Mouse (Mus musculus): ENCODE results near the gene Map2. TPM values are rescaled to one million over a fixed set of nuclear protein-coding genes. Genes with fewer than 3 reads are reported as not detected.

The Map2 gene
- polyA plus RNA-seq, 1 experiment from 2014 or later: 28.5 TPM

DNA sequence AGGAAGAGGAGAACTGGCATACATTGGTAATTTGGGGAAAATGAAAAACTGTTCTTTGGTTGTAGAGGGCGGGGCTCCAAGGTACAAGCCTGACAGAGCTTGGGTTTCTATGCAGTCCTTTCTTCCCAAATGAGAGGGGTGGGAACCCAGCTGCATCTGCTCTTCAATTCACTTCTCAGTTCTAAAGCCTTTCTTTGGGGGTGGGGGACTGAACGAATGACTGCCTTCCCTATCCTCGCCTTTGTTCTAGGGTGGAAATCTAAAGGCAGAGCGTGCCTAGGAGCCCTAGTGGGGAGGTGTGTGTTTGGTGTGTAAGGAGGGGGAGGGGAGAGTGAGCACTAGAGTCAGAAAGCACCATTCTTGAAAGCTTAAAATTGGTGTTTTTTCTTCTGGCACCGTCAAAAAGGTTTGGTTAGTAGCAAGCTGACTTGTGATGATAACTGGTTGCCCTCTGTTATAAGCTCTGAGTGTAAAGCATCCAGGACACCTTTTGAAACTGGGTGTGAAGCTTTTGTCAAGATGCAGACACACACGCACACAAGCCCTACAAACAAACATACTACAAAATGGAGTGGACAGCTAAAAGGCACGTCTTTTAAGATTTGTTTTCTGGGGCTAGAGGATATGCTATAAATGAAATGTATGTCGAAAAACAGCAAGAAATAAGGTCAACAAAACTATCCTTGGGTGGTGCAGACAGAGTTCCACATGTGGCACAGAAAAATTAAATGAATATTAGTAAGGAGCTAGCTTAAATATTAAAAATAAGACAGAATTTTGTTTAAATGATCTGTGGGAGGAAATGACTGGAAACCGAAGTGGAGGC is 1.2 kb downstream of the Map2 start:
- WGBS: 31% methylated on average over 9 of the region's 9 CpGs
- Histone ChIP-seq H3K4me3 (peak overlapping the region; percentile 54), H3K27me3 (no peaks in the 10 kb centered on the region), H3K4me1 (peaks cover 29% of the 10 kb centered on the region), H3K27ac (no peak overlapping the region), H3K4me2 (replicated peaks) (peak overlapping the region; percentile 88), H3K9ac (peak overlapping the region; percentile 64), H3K36me3 (no peaks in the 10 kb centered on the region), H3K9me3 (no peaks in the 10 kb centered on the region)
- no peak for ATAC-seq (ENCODE audit: low FRiP score, low read depth)

DNA sequence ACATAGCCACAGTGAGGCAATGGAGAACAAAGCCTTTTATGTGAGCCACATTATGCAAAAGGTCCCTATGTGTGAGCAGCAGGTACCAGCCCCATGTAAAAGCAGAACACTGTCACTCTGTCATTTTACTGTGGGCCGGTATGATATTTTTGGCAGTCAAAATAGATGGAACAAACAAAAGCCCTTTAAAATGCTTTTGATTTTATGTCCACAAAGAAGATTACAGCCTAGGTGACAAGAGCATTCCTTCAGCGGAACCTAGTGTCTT is 1.7 kb downstream of the Map2 start:
- 69% methylated on average over 2 of the region's 2 CpGs for WGBS
- Histone ChIP-seq H3K27ac (no peak overlapping the region), H3K36me3 (peaks cover 4% of the 10 kb centered on the region; the same call in 1 of the 2 replicates), H3K9ac (no peak overlapping the region), H3K4me1 (peaks cover 29% of the 10 kb centered on the region), H3K4me2 (replicated peaks) (peak overlapping the region; percentile 88), H3K27me3 (no peaks in the 10 kb centered on the region), H3K9me3 (no peaks in the 10 kb centered on the region), H3K4me3 (peak overlapping the region; percentile 54)
- no peak for ATAC-seq (ENCODE audit: low FRiP score, low read depth)

DNA sequence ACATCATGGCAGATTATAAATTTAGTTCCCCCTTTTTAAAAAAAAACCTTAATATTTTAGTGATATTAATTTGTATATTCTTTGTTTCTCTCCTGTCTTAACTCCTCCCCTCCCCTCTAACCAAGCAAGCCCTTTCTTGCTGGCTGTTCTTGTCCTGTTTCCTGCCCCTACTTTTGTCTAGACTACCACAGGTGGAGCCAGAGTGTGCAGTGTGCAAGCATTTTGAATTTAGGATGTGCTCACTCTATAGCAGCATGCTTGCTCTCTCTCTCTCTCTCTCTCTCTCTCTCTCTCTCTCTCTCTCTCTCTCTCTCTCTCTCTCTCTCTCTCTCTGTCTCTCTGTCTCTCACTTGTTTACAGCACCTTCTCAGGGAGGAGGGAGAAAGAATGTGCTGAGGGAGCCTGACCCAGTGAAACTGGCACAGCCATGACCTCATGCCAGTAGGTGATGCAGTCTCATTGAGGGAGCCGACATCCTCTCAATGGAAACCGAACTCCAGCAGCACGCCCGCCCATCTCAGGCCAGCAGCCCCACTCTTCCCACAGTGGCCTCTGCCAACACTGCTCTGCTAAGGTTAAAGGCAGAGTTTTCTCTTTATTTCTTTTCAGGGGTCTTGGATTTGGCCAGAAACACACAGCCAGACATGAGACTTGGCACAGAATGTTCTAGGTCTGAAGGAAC is 2.6 kb downstream of the Map2 start:
- H3K9ac ChIP-seq: no peak overlapping the region
- H3K4me1 ChIP-seq: peaks cover 29% of the 10 kb centered on the region
- 47% methylated on average over 4 of the region's 4 CpGs for WGBS
- H3K4me2 ChIP-seq (replicated peaks): no peak overlapping the region; the same call in 1 of the 2 replicates
- H3K4me3 ChIP-seq: no peak overlapping the region
- no peak overlapping the region for H3K27ac ChIP-seq
- peaks cover 4% of the 10 kb centered on the region; the same call in 1 of the 2 replicates for H3K36me3 ChIP-seq
- no peaks in the 10 kb centered on the region for H3K27me3 ChIP-seq
- ATAC-seq (ENCODE audit: low FRiP score, low read depth): no peak
- no peaks in the 10 kb centered on the region for H3K9me3 ChIP-seq

DNA sequence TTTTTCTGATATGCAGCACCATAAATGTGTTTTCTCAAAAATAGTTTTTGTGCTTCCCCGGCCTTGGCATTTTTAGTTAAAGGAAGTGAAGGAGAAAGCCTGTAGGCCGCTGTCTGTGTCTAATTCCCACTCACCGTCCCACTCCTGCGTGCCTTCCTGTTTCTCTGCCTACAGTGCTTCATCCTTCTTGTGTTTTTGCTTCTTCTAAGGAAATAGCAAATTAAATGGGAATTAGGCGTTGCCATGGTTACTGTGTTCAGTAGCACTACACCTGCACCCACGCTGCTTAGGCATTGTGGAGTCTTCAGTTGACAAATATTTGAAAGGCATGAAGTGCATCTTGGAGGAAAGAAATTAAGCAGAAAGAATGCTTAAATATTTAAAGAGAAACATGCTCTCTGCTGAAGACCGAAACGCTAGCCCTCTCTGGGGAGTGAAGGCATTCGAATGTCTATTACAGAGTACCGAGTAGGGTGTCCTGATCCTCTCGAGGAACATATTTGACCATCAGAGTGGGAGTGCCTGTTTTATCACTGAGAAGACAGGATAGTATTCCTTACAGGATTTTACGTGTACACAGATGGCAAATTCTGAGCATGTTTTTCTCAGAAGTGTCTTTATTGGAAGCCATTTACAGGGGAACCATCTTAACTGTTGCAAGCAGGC is 12.1 kb downstream of the Map2 start:
- ATAC-seq (ENCODE audit: low FRiP score, low read depth): no peak
- 53% methylated on average over 12 of the region's 12 CpGs for WGBS
- H3K36me3 ChIP-seq: no peaks in the 10 kb centered on the region
- H3K9ac ChIP-seq: no peak overlapping the region
- no peak overlapping the region for H3K27ac ChIP-seq
- no peaks in the 10 kb centered on the region for H3K9me3 ChIP-seq
- H3K4me1 ChIP-seq: peaks cover 13% of the 10 kb centered on the region
- H3K4me2 ChIP-seq (replicated peaks): no peak overlapping the region
- no peaks in the 10 kb centered on the region for H3K27me3 ChIP-seq
- no peak overlapping the region for H3K4me3 ChIP-seq

DNA sequence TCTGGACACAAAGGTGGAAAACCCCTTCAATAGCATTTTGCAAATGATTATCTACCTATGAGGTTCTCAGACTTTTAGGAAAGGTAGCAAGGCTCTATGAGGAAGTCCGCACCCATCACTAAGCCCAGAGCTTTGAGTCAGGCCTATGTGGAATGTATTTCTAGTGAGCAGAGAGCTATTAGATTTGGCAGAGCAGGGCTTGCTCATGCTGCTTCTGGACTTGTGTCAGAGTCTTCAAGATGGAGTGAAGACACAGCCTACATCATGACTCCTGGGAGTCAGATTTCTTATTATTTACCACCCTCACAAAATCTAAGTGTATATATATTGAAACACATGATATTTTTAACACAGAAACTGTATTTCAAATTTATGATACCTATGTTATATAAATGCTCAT is 17.3 kb downstream of the Map2 start:
- Histone ChIP-seq H3K27ac (no peak overlapping the region), H3K9ac (no peak overlapping the region), H3K36me3 (no peaks in the 10 kb centered on the region), H3K27me3 (no peaks in the 10 kb centered on the region), H3K4me1 (peaks cover 1% of the 10 kb centered on the region; the same call in 1 of the 2 replicates), H3K9me3 (no peaks in the 10 kb centered on the region), H3K4me2 (replicated peaks) (no peak overlapping the region), H3K4me3 (no peak overlapping the region)
- WGBS: 94% methylated on average over 1 of the region's 1 CpGs
- ATAC-seq (ENCODE audit: low FRiP score, low read depth): no peak

DNA sequence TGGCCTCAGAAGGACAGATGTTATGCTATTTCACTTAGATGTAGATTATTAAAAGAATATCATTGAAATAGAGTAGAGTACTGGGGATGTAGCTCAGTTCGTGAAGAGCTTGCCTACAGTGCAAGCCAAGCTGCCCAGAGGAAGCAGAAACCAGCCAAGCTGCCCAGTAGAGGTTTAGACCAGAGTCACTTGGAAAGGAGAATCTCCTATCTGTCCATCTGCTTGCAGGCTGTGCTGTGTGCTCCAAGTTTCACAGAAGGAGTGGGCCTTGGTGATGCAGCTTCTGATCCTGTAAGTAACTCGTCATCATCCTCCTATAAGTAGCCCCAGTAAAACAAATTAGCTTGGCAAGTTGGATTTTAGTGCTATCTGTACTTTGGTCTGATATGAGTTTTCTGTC is 17.8 kb downstream of the Map2 start:
- no peak for ATAC-seq (ENCODE audit: low FRiP score, low read depth)
- Histone ChIP-seq H3K4me1 (no peaks in the 10 kb centered on the region), H3K27ac (no peak overlapping the region), H3K4me3 (no peak overlapping the region), H3K4me2 (replicated peaks) (no peak overlapping the region), H3K27me3 (no peaks in the 10 kb centered on the region), H3K9ac (no peak overlapping the region), H3K36me3 (no peaks in the 10 kb centered on the region), H3K9me3 (no peaks in the 10 kb centered on the region)
- 72% methylated on average over 2 of the region's 2 CpGs for WGBS

DNA sequence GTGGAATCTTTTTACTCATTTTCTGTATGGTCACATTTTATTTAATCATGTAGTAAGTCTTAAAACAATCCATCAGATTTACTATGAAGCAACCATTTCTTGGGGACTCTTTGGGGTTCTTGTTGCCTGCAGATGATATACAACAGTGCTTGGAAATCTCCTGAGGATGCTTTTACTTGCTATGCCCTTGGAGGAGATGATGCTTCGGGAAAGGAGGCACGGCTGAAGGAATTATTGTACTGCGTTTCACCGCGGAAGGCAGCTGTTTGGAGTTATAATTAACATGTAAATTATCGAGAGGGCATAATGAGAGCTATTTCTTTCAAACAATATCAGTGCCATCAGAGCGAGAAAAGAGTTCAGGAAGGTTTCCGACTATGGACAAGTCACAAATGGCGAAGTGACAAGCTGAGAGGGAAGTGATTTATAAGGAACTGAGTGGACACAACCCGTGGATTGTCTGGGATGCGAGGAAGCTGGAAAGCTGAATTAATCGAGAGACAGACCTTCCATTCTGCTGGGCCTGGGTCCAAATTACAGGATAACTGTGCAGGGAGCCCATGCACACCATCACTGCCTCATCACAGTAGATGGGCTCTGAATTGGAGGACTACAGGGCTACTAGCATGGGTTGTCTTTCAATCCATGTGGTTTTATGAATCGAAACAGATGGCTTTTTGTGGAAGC is 20.1 kb downstream of the Map2 start:
- Histone ChIP-seq H3K4me3 (no peak overlapping the region), H3K4me2 (replicated peaks) (no peak overlapping the region), H3K36me3 (no peaks in the 10 kb centered on the region), H3K9me3 (no peaks in the 10 kb centered on the region), H3K27ac (no peak overlapping the region), H3K9ac (no peak overlapping the region), H3K27me3 (no peaks in the 10 kb centered on the region), H3K4me1 (no peaks in the 10 kb centered on the region)
- ATAC-seq (ENCODE audit: low FRiP score, low read depth): no peak
- WGBS: 85% methylated on average over 13 of the region's 13 CpGs

DNA sequence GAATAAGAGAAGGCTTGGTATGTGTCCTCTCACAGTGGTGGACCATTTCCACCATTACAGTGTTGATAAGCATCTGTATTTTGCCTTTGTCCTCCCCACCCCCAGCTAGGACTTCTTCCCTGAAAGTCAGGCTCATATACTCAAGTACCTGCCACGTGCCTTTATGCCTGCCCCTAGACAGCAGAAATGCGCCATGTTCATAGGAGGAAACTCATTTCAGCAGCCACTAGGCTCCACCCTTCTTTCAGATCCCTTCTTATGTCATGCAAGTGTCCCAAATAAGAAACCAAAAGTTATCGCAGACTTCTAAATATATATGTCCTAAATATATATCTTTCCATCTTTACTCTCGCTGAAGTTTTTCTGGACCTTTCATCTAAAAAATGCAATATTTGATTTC is 21.2 kb downstream of the Map2 start:
- H3K4me2 ChIP-seq (replicated peaks): no peak overlapping the region
- WGBS: 87% methylated on average over 4 of the region's 4 CpGs
- no peak for ATAC-seq (ENCODE audit: low FRiP score, low read depth)

DNA sequence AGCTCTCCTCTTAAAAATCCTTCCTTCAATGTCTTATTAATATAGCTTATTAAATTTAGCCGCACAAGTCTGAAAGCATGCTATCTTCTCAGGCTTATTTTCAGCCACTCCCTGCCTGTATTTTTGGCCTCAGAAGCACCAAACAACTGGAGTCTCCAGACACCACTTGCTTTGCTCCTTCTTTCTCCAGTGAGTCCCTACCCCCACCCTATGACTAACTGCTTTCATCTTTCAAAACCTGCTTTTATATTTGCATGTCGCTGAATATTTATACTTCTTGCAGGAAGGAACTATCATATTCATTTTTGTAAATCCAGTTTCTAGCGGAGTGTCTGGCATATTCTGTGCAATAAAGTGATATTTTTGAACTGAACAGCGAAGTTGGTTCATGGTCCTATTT is 21.6 kb downstream of the Map2 start:
- H3K27me3 ChIP-seq: no peaks in the 10 kb centered on the region
- no peak overlapping the region for H3K27ac ChIP-seq
- no peak for ATAC-seq (ENCODE audit: low FRiP score, low read depth)
- H3K36me3 ChIP-seq: no peaks in the 10 kb centered on the region
- H3K9ac ChIP-seq: no peak overlapping the region
- H3K4me3 ChIP-seq: no peak overlapping the region
- 88% methylated on average over 4 of the region's 4 CpGs for WGBS
- no peaks in the 10 kb centered on the region for H3K9me3 ChIP-seq
- H3K4me1 ChIP-seq: no peaks in the 10 kb centered on the region
- H3K4me2 ChIP-seq (replicated peaks): no peak overlapping the region

More for the DNA sequence above, 21.2 kb downstream of the Map2 start:
- no peak overlapping the region for H3K9ac ChIP-seq
- no peaks in the 10 kb centered on the region for H3K4me1 ChIP-seq
- H3K27ac ChIP-seq: no peak overlapping the region
- H3K27me3 ChIP-seq: no peaks in the 10 kb centered on the region
- H3K36me3 ChIP-seq: no peaks in the 10 kb centered on the region
- no peak overlapping the region for H3K4me3 ChIP-seq
- H3K9me3 ChIP-seq: no peaks in the 10 kb centered on the region

DNA sequence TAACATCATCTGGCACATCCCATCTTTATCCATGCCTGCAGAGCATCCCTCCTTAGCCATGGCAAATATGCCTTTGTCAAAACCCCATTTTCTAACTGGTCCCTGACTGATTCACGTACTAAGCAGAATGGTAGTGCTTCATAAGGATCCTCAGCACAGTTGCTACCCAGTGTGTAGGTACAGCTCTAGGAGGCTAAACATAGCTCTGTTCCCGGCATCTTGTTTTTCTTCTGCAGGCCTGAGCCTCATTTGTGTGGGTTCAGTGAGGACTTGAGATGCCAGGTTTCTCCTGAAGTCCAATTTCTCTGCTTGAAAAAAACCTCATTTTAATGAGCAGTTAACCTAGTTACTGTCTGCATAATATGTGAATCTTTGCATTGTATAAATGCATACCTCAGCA is 30.4 kb downstream of the Map2 start:
- Histone ChIP-seq H3K4me3 (no peak overlapping the region), H3K9ac (no peak overlapping the region), H3K4me1 (no peaks in the 10 kb centered on the region), H3K9me3 (no peaks in the 10 kb centered on the region), H3K27me3 (no peaks in the 10 kb centered on the region), H3K27ac (no peak overlapping the region), H3K4me2 (replicated peaks) (no peak overlapping the region), H3K36me3 (no peaks in the 10 kb centered on the region)
- WGBS: 89% methylated on average over 2 of the region's 2 CpGs
- no peak for ATAC-seq (ENCODE audit: low FRiP score, low read depth)

DNA sequence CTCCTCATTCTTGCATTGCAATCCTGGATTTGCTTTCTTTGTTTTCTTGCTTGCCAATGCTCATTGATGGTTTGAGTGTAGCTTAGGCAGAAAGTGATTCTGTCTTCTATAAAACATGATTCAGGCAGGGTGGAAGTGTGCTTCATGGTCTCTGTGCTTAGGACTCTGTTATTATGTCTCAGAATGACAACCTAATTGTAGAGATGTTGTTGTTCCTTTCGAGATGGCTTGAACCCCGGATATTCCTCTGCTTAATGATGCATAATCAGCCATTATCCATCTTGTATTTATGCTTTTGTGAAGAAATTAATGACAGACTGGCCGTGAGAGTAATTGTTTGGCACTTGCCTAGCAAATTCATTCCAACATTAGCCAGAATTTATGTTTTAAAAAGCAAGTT is 31.8 kb downstream of the Map2 start:
- H3K27ac ChIP-seq: no peak overlapping the region
- WGBS: 74% methylated on average over 3 of the region's 3 CpGs
- H3K27me3 ChIP-seq: no peaks in the 10 kb centered on the region
- H3K9ac ChIP-seq: no peak overlapping the region
- H3K4me3 ChIP-seq: no peak overlapping the region
- H3K36me3 ChIP-seq: no peaks in the 10 kb centered on the region
- no peaks in the 10 kb centered on the region for H3K4me1 ChIP-seq
- no peak for ATAC-seq (ENCODE audit: low FRiP score, low read depth)
- no peak overlapping the region for H3K4me2 ChIP-seq (replicated peaks)
- no peaks in the 10 kb centered on the region for H3K9me3 ChIP-seq
